Mouse (Mus musculus): ENCODE measurements around the gene Gm21954. TPM values are rescaled to one million over a fixed set of nuclear protein-coding genes. Genes with fewer than 3 reads are reported as not detected.
A peak's percentile ranks its signal among the peaks of the same experiment; 100 is the strongest.

Gene Gm21954
- total RNA-seq, 2 experiments from 2014 or later = not detected

DNA sequence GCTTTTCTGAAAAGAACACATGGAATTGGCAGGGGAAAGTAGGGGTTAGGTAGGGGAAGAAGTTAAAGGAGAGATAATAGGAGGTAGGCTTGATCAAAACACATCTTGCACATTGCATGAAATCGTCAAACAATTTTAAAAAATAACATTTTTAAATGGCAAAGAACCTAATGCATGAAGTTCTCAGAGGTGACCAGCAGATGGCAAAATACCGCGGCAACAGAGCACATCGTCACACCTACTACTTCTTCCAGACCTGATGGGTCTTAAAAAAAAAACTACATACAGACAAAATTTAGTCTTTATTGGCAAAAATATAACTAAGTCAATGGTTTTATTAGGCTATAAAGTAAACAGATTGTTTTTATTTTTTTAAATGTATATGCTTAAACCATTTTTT, 22.3 kb upstream of the Gm21954 start:
- intact Hi-C loops (cut with DNase I) = loop anchor here (5.0 kb wide), 1 partner anchor 122 kb away; no protein-coding TSS in a partner anchor
- peak; percentile 68 for TF ChIP-seq CTCF (IDR thresholded peaks at IDR 0.05)
- H3K27ac ChIP-seq = no peak overlapping the region
- no peak for DNase-seq (ENCODE audit: extremely low spot score in 1 of 2, low spot score in 2 of 2)
- H3K4me3 ChIP-seq = no peak overlapping the region

DNA sequence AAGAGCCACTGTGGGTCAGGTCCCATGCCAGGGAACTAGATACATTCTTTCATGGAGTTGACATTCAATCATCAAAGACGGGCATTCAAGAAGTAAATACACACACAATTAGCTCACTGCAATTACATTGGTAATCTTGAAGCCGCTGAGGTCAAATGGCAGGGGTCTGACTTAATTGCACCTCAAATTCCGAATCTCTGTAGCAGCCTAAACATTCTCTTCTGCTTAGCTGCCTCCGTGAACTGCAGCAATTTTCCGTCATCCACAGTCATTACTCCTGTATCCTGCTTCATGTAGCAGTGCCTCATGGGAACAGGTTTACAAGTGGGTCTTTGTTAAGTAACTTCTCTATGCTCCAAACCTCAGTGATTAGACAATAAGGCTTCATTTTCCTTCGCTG, 20.0 kb upstream of the Gm21954 start:
- no peak for TF ChIP-seq CTCF (IDR thresholded peaks at IDR 0.05)
- intact Hi-C loops (cut with DNase I) = loop anchor here (5.0 kb wide), 1 partner anchor 120 kb away; no protein-coding TSS in a partner anchor
- no peak overlapping the region for H3K4me3 ChIP-seq
- DNase-seq (ENCODE audit: extremely low spot score in 1 of 2, low spot score in 2 of 2) = no peak
- peak overlapping the region; percentile 1; the same call in 1 of the 2 replicates for H3K27ac ChIP-seq

DNA sequence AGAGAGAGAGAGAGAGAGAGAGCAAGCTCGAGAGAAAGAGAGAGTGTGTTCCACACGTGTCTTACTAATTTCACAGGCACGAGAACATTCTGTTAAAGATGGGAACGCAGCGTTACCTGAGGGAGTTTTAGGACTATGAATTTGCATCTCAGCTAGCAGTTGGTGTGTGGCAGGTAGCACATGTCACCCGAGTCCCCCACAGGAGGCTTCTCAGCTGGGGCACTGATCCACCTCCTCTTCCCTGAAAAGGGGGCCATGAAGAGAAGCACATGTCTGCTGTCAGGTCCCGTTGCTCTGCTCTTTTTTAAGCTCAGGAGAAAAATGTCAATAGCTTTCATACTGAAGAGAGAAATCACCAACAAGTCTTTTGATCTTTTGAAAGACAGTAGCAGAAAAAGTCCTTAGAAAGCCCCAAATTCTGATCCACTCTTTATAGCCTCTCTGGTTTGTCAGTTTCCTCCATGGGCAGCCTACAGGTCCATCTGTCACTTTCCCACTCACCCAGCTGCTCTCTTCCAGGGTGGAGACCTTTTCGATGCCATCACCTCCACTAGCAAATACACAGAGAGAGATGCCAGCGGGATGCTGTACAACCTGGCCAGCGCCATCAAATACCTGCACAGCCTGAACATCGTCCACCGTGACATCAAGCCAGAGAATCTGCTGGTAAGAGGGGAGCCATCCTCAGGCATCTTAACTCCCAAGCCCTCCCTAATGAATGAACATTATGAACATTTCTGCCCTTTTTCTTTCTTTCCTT, 17.4 kb upstream of the Gm21954 start:
- intact Hi-C loops (cut with DNase I) = no loop called here
- no peak for TF ChIP-seq CTCF (IDR thresholded peaks at IDR 0.05)
- no peak for DNase-seq (ENCODE audit: extremely low spot score in 1 of 2, low spot score in 2 of 2)
- H3K27ac ChIP-seq = peak overlapping the region; percentile 55; the same call in 1 of the 2 replicates
- H3K4me3 ChIP-seq = no peak overlapping the region

DNA sequence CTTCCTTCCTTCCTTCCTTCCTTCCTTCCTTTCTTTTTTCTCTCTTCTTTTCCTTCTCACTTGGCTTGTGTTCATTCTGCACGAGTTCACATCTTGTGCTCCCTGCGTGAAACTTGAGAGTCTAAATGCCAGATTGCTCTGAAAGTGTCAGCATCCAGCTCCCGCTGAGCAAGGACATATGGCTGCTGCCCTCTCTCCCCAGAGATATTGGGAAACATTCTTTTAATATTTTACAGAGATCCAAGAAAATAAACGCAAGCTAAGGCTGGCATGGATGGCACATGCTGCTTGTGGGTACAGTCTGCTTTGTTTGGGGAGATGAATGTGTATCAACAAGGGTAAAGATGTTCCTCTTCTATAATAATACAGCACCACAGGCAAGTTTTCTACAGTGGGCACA, 11.3 kb upstream of the Gm21954 start:
- Histone ChIP-seq H3K27ac (no peak overlapping the region), H3K4me3 (no peak overlapping the region)
- no peak for TF ChIP-seq CTCF (IDR thresholded peaks at IDR 0.05)
- DNase-seq (ENCODE audit: extremely low spot score in 1 of 2, low spot score in 2 of 2) = peak in 1 of 2 experiments; percentile 5
- intact Hi-C loops (cut with DNase I) = no loop called here

DNA sequence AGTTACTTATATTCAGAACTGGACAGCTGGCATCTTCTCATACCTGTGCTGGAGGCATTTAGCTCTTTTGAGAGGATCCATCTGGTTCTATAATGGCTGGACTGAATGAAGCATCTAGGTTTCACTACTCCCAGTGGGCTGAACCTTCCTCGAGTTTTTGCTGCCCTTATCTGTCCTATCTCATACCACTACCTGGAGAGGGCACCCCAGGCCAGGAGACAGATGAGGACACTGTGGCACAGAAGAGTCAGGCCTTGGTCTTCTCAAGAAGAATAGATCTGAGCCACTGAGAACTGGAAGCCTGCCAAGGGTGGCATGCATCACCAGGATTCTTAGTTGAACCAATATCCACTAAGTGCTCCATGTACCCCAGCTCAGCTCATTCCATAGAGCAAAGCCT, 9.1 kb upstream of the Gm21954 start:
- peak in 1 of 2 experiments; percentile 10 for DNase-seq (ENCODE audit: extremely low spot score in 1 of 2, low spot score in 2 of 2)
- intact Hi-C loops (cut with DNase I) = no loop called here
- TF ChIP-seq CTCF (IDR thresholded peaks at IDR 0.05) = no peak
- no peak overlapping the region for H3K27ac ChIP-seq
- no peak overlapping the region for H3K4me3 ChIP-seq

DNA sequence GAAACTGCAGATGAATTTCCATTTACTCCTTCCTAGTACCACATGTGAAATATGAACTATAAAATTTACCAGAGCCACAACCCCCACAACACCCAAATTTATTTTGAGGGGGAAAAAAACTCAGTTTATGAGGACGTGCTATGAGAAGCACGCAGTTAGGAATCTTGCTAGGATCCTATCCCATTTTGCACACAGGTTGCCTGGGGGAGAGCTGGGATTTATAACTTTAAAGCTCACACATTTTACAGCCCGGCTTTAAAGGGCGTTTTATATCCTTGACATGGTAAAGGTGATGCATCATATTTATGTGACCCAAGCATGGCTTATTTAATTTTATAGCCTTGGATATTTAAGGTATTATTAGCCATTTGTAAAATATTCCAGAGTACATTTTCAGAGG, 7.3 kb upstream of the Gm21954 start:
- peak in 1 of 2 experiments; percentile 7 for DNase-seq (ENCODE audit: extremely low spot score in 1 of 2, low spot score in 2 of 2)
- Histone ChIP-seq H3K27ac (no peak overlapping the region), H3K4me3 (no peak overlapping the region)
- no peak for TF ChIP-seq CTCF (IDR thresholded peaks at IDR 0.05)
- intact Hi-C loops (cut with DNase I) = loop anchor here (5.0 kb wide), 1 partner anchor 107 kb away; no protein-coding TSS in a partner anchor

DNA sequence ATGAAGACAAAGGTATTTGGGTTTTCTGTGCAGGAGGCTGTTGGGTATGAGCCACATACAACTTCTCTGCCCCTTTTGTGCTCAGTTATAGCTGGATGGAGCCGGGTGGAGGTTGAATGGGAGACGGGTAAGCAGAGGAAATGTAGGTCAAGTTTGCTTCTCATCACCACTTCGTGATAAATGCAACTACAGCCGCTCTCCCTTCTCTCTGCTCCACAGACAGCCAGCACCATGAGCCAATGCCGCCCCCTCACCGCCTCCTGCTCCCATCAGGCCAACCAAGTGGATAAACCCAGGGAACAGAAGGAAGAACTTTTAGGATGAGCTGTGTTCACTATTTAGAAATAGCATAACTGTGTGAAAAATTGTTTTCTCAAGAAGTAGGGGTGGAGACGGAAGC, 4.7 kb upstream of the Gm21954 start:
- DNase-seq (ENCODE audit: extremely low spot score in 1 of 2, low spot score in 2 of 2) = peak; percentile 72 to 85
- intact Hi-C loops (cut with DNase I) = loop anchor here (2.0 to 5.0 kb wide), 2 partner anchors 34 to 104 kb away; no protein-coding TSS in a partner anchor
- no peak for TF ChIP-seq CTCF (IDR thresholded peaks at IDR 0.05)
- no peak overlapping the region for H3K4me3 ChIP-seq
- H3K27ac ChIP-seq = peak overlapping the region; percentile 2; the same call in 1 of the 2 replicates

DNA sequence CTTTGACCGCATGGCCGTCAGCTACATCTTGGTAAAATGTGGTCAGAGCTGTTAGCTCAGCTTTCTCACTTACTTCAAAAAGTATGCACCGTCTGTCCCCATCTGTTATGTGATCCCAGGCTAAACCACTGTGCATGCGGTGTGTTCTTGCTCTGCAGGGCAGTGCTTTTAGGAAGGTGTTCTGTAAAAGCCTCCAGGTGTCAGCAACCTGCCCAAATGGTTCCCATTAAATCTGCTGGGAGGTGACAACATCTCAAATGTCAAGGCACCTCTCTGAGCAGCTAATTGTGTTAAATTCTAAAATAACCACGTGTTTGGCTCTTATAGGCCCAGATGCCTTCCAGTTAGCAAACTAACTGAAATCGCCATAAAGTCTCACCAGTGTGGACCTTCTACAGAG, 1.1 kb upstream of the Gm21954 start:
- intact Hi-C loops (cut with DNase I) = no loop called here
- H3K4me3 ChIP-seq = no peak overlapping the region

DNA sequence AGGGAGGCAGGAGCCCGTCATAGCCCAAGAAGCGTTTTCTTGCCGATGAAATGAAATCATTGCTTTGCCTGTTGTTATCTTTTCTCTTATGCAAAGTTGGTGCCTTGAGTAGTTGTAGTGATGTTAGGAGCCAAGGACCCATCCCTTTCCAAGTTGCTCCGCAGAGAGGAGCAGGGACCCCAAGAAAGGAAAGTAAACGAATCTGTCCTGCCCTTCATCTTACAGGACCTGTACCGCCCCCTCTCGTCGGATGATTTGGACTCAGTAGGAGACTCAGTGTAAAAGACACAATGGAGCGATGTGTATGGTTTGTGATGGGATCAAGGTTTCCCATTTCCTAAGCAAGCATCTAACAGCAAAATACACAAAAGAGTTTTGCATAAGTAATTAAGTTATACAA, 5.7 kb downstream of the Gm21954 start:
- peak overlapping the region; percentile 63 for H3K4me3 ChIP-seq
- intact Hi-C loops (cut with DNase I) = loop anchor here (10.0 kb wide), 1 partner anchor 222 kb away; the partner anchor contains the start of gene Dclk1
- TF ChIP-seq CTCF (IDR thresholded peaks at IDR 0.05) = peak; percentile 40
- peak overlapping the region; percentile 98 for H3K27ac ChIP-seq
- DNase-seq (ENCODE audit: extremely low spot score in 1 of 2, low spot score in 2 of 2) = peak in 1 of 2 experiments; percentile 44

More for the DNA sequence above, 1.1 kb upstream of the Gm21954 start:
- no peak for TF ChIP-seq CTCF (IDR thresholded peaks at IDR 0.05)
- peak in 1 of 2 experiments; percentile 7 for DNase-seq (ENCODE audit: extremely low spot score in 1 of 2, low spot score in 2 of 2)
- peak overlapping the region; percentile 40; the same call in 1 of the 2 replicates for H3K27ac ChIP-seq

DNA sequence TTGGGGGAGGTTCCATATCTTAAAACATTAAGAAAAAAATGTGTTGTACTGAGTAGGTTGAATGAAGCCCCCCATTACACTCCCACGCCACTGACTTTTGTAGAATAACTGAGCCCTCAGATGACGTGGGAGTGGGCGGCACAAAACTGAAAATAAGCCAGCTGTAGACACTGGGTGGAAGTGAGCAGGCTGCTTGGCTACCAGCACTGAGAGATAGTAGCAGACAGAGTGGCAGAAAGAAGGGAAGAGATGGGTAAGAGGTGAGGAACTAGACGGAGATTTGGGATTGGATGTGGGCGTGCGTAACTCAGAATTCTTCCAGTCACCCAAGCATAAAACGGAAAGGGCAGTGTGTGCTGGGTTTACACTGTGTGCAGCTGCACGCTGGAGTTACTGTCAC, 6.2 kb downstream of the Gm21954 start:
- no peak for TF ChIP-seq CTCF (IDR thresholded peaks at IDR 0.05)
- peak; percentile 49 to 57 for DNase-seq (ENCODE audit: extremely low spot score in 1 of 2, low spot score in 2 of 2)
- H3K4me3 ChIP-seq = peak overlapping the region; percentile 63
- intact Hi-C loops (cut with DNase I) = loop anchor here (10.0 kb wide), 1 partner anchor 221 kb away; the partner anchor contains the start of gene Dclk1
- H3K27ac ChIP-seq = peak overlapping the region; percentile 98

DNA sequence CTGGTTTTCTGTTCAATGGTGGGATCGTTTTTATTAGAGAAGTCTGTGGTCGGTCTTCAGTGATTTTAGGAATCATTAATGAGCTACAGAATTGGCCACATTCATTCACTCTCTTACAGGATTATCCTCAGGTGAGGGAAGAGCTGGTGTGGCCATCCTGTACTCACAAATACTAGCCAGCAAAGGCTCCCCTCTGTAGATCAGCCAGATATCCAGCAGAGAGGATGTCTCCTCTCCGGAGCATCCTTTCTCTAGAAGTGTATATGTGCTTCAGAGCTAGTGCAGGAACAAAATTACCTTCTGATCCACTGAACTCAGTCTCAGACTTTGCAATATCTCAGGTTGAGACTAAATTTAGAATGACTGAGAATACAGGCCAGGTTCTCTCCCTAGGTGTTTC, 7.8 kb downstream of the Gm21954 start:
- TF ChIP-seq CTCF (IDR thresholded peaks at IDR 0.05) = no peak
- Histone ChIP-seq H3K27ac (peak overlapping the region; percentile 98), H3K4me3 (peak overlapping the region; percentile 63)
- intact Hi-C loops (cut with DNase I) = loop anchor here (10.0 kb wide), 1 partner anchor 219 kb away; the partner anchor contains the start of gene Dclk1
- DNase-seq (ENCODE audit: extremely low spot score in 1 of 2, low spot score in 2 of 2) = peak in 1 of 2 experiments; percentile 5
